Mouse (Mus musculus) heart, adult 2 months (tissue): Measurements from ENCODE around the gene Gpx7.

ENCODE experiments used
- CTCF ChIP-seq: fragments of 200-600 bp; IDR thresholded peaks from 2 replicates; pipeline ENCODE4 v1.8.1; 2022; ENCODE audit warnings: antibody characterized with exemption, mild to moderate bottlenecking, moderate library complexity
- EP300 ChIP-seq: fragments of 200-500 bp; IDR thresholded peaks from 2 replicates; pipeline ENCODE4 v1.6.1; 2011; ENCODE audit warnings: low read depth, low read length, control low read depth; ENCODE audit not compliant: insufficient read depth
- POLR2A ChIP-seq: fragments of 200-500 bp; IDR thresholded peaks from 2 replicates; pipeline ENCODE4 v1.6.1; 2011; ENCODE audit warnings: mild to moderate bottlenecking, low read depth, low read length, control low read depth; ENCODE audit not compliant: insufficient read depth

- TF ChIP-seq CTCF, result no peak
- no peak for TF ChIP-seq POLR2A
- no peak for TF ChIP-seq EP300
Observed at GRCm38 (mm10) chr4:108431561-108431936, 24.8 kb upstream of the Gpx7 start.
